Mouse (Mus musculus) kidney, adult 2 months (tissue): ENCODE measurements around the gene Krt42. TPM values are rescaled to one million over a fixed set of nuclear protein-coding genes. Genes with fewer than 3 reads are reported as not detected.
"Not testable (repeated sequence)": the region's sequence is repeated elsewhere in the genome, so short reads cannot be mapped to it uniquely, and the experiment has no call there.

Experiments used
- DNase-seq: peaks from one replicate; pipeline ENCODE4 v3.0.0; 2021
- H3K27ac ChIP-seq: fragments of 200-500 bp; 2 replicates; pipeline ENCODE4 v1.5.1; 2012; ENCODE audit warnings: low read depth, low read length, control low read depth, inconsistent platforms; ENCODE audit not compliant: insufficient read depth
- H3K27me3 ChIP-seq: fragments of 200-500 bp; replicated peaks from 2 replicates; pipeline ENCODE4 v1.6.1; 2012; ENCODE audit warnings: mild to moderate bottlenecking, moderate library complexity, low read length, inconsistent platforms; ENCODE audit not compliant: control insufficient read depth, insufficient read depth
- H3K36me3 ChIP-seq: fragments of 200-500 bp; 2 replicates; pipeline ENCODE4 v1.6.1; 2012; ENCODE audit warnings: mild to moderate bottlenecking, moderate library complexity, low read length, inconsistent platforms; ENCODE audit not compliant: control insufficient read depth, insufficient read depth
- H3K4me1 ChIP-seq: fragments of 200-500 bp; 2 replicates; pipeline ENCODE4 v1.6.1; 2011; ENCODE audit warnings: low read length; ENCODE audit not compliant: control insufficient read depth, insufficient read depth
- H3K4me3 ChIP-seq: fragments of 200-500 bp; 2 replicates; pipeline ENCODE4 v1.5.1; 2011; ENCODE audit warnings: mild to moderate bottlenecking, low read depth, low read length, control low read depth; ENCODE audit not compliant: insufficient read depth
- CTCF ChIP-seq: fragments of 200-500 bp; conservative IDR thresholded peaks from 2 replicates; pipeline ENCODE4 v1.5.1; 2011; ENCODE audit warnings: low read depth, mild to moderate bottlenecking, control low read depth, low read length, moderate library complexity, mixed read lengths; ENCODE audit not compliant: insufficient read depth, insufficient read length
- POLR2A ChIP-seq: fragments of 200-500 bp; IDR thresholded peaks from one replicate; pipeline ENCODE4 v1.6.1; 2011; ENCODE audit warnings: low read depth, low read length, control low read depth
- WGBS: fragments of 180-500 bp; shearing (Covaris S2); methylation state at CpG from one replicate; pipeline ENCODE4 v1.1.7; 2018; 5-methylcytosine and 5-hydroxymethylcytosine counted together
- polyA plus RNA-seq: library from polyadenylated mRNA; depleted of rRNA; stranded (reverse); fragments of >200 nt; gene quantifications from 2 replicates; pipeline ENCODE4 v1.2.3, GENCODE M21; 2012; rRNA removed

Gene Krt42
- not detected in 2 replicates for polyA plus RNA-seq

DNA sequence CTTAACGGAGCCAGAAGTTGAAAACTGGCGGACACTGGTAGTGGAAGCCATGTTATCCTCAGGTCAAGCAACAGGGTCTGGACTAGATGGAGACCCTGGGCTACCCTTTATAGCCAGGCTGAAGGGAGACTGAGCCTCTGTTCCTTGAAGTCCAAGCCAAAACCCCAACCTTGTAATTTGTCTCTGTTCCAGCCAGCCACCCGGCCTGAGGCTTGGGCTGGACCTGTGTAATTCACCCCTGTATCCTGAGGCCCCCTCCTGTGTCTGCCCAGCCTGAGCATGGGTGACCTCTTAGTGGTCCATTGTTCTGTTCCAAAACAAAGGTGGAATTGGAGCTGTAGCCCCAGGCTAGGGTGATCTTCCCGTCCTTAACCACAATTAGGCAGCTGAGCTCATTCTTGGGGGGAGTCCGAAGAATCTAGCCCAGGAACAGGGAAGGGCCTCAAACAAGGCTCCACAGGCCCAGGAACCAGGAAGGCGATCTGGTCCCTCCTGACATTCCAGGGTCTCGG is at the start of gene Krt42:
Krt42 (minus strand) TSS at position 51 of the 512 bp plus-strand sequence.
- Histone ChIP-seq H3K36me3 (no peaks in the 10 kb centered on the region), H3K27me3 (no peaks in the 10 kb centered on the region), H3K4me3 (no peak within 1 kb of the TSS), H3K27ac (no peak within 1 kb of the TSS), H3K4me1 (no peaks in the 10 kb centered on the region)
- DNase-seq: no peak
- no peak for TF ChIP-seq CTCF
- 79% methylated on average over 7 of the region's 7 CpGs for WGBS

DNA sequence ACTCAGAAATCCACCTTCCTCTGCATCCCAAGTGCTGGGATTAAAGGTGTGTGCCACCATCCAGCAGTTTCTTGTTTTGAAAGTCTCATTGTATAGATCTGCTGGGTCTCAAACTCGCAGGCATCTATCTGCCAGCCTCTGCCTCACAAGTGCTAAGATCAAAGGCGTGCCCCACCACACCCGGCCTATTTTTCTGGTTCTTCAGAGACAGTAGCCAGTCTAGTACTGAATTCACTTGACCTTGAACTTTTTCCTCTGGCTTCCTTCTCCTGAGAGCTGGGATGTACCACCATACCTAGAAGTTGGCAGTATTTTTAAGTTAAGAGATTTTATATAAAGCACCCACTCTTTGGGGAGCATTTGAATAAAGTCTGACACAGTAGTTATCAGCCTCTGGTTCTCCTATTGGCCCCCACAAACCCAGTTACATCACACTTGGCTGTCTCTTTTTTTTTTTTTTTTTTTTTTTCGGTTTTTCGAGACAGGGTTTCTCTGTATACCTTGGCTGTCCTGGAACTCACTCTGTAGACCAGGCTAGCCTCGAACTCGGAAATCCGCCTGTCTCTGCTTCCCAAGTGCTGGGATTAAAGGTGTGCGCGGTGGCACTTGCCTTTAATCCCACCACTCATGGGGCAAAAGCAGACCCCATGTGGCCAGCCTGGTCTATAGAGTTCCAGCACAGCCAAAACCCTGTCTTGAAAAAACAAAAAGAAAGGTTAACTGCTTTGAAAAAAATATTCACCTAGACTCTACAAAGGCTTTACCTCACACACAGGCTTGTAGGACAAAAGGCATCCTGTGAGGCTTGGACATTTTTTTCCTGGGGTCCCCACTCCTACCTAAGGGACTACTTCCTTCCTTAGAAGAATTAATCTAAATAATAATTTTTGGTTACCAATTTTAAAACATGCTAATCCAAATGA is 49.1 kb upstream of the Krt42 start:
- TF ChIP-seq CTCF (no peak), POLR2A (no peak)
- peaks cover 13% of the 10 kb centered on the region for H3K36me3 ChIP-seq
- no peak for DNase-seq
- no peaks in the 10 kb centered on the region for H3K27me3 ChIP-seq
- no peak overlapping the region for H3K27ac ChIP-seq
- 87% methylated on average over 10 of the region's 10 CpGs for WGBS
- H3K4me3 ChIP-seq: no peak overlapping the region
- H3K4me1 ChIP-seq: peaks cover 1% of the 10 kb centered on the region; the same call in 1 of the 2 replicates

DNA sequence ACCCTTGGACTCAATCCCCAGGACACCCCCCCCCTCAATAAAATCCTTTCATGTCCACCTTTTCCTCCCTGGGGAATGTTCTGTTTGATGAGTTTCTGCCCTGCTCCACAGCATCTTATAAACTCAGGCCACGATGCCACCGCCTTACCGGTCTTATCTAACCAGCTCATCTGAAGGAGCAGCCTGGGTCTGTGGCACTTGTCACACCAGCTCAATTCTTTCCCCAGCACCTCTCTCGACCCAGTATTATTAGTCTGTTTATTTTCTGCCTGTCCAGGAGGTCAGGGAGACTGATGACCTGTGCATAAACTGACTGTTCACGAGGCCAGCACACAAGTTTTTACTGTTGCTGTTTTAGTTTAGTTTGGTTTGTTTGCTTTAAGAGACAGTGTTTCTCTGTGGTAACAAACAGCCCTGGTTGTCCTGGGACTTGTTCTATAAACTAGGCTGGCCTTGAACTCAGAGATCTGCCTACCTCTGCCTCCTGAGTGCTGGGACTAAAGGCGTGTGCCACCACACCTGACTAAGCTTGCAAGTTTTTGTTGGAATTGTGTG is 48.2 kb upstream of the Krt42 start:
- H3K36me3 ChIP-seq: peaks cover 13% of the 10 kb centered on the region
- peaks cover 5% of the 10 kb centered on the region for H3K4me1 ChIP-seq
- WGBS: 59% methylated on average over 6 of the region's 6 CpGs
- DNase-seq: no peak
- H3K27ac ChIP-seq: no peak overlapping the region
- H3K4me3 ChIP-seq: no peak overlapping the region
- no peaks in the 10 kb centered on the region for H3K27me3 ChIP-seq
- TF ChIP-seq POLR2A (no peak), CTCF (no peak)

DNA sequence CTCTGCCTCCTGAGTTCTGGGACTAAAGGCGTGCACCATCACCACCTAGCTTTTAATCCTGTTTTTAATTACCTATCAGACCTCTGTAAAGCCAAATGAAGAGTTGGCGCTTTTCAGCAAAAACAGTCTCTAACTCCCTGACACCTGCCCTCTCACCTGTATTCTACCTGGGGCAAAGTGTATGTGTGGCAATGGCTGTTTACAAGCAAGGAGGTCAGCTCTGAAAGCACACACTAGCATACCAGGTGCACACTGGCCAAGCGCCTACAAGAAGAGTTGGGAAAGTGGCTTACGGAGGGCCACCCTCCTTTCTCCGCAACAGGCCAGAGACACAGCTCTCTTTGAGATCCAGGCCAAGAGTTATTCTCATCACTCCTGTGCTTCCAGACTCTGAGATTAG is 45.8 kb upstream of the Krt42 start:
- Histone ChIP-seq H3K27ac (no peak overlapping the region), H3K27me3 (no peaks in the 10 kb centered on the region), H3K36me3 (no peaks in the 10 kb centered on the region), H3K4me3 (no peak overlapping the region), H3K4me1 (peaks cover 13% of the 10 kb centered on the region)
- WGBS: 95% methylated on average over 5 of the region's 5 CpGs
- TF ChIP-seq CTCF: no peak
- TF ChIP-seq POLR2A: no peak
- DNase-seq: no peak

DNA sequence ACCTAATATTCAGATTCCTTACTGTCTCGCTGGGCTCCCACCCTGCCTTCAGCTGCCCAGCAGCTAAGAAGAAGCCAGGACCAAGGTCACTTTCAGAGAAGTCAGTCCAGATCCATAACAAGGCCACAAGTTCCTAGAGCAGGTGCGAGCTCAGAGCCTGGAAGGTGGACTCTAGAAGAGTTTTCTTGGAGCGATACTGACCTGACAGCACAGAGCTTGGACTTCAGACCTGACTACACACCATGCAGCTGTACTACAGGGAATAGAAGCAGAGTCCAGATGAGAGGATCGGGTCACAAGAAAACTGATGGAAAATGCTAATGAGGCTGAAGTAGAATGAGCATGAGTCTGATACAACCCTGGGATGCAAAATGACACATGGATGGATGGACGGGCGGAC is 43.8 kb upstream of the Krt42 start:
- Histone ChIP-seq H3K27me3 (no peaks in the 10 kb centered on the region), H3K4me1 (peaks cover 13% of the 10 kb centered on the region), H3K4me3 (no peak overlapping the region), H3K36me3 (no peaks in the 10 kb centered on the region), H3K27ac (peak overlapping the region; percentile 88)
- no peak for TF ChIP-seq CTCF
- peak; percentile 70 for DNase-seq
- 55% methylated on average over 6 of the region's 6 CpGs for WGBS

DNA sequence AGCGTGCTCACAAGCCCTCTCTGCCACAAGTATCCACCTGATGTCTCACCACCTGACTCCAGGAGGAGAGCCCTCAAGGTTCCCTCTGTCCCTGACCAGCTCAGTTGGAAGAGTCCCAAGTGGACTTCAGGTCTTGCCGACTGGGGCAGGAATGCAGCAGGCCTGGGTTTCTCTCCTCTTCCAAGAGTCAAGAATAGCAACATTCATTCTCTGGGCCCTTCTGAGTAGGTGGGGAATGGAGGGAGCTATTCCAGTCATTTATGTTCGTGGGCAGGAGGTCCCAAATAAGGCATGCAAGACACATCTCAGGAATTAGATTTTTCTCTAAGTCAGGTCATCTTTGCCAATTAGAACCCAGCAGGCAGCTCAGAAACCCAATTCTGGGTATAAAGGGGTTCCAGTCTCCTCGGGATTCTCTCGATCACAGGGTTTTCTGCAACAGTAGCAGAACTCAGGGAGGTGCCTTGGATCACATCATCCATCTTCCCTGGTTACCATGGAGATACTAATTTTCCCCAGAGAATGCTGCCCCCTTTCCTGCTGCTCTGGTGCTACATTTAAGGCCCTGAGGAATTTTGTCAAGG is 42.5 kb upstream of the Krt42 start:
- no peak for TF ChIP-seq CTCF
- no peak for TF ChIP-seq POLR2A
- H3K4me1 ChIP-seq: peaks cover 13% of the 10 kb centered on the region
- no peak overlapping the region for H3K4me3 ChIP-seq
- WGBS: 28% methylated on average over 5 of the region's 5 CpGs
- H3K36me3 ChIP-seq: no peaks in the 10 kb centered on the region
- H3K27ac ChIP-seq: no peak overlapping the region; the same call in 1 of the 2 replicates
- no peaks in the 10 kb centered on the region for H3K27me3 ChIP-seq
- DNase-seq: peak; percentile 89

DNA sequence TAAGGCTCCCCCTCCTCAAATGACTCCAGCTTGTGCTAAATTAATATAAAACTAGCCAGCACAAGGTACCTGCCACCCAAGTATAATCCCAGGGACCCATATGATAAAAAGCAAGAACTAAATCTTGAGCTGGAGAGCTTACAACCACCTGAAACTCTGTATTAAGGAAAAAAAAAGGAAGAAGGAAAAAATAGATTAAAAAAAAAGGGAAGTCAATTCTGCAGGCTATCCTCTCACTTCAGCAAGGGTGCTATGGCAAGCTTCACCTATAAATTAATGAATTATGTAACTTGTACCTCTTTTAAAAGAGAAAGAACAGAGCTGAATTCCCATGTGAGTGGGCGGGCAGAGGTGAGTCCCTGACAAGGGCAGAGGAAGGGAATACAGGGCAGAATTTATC is 42.0 kb upstream of the Krt42 start:
- WGBS: 29% methylated on average over 1 of the region's 1 CpGs
- no peak for TF ChIP-seq POLR2A
- no peak for TF ChIP-seq CTCF
- H3K4me1 ChIP-seq: peaks cover 13% of the 10 kb centered on the region
- H3K4me3 ChIP-seq: no peak overlapping the region
- no peak overlapping the region; the same call in 1 of the 2 replicates for H3K27ac ChIP-seq
- H3K36me3 ChIP-seq: no peaks in the 10 kb centered on the region
- DNase-seq: no peak
- no peaks in the 10 kb centered on the region for H3K27me3 ChIP-seq

DNA sequence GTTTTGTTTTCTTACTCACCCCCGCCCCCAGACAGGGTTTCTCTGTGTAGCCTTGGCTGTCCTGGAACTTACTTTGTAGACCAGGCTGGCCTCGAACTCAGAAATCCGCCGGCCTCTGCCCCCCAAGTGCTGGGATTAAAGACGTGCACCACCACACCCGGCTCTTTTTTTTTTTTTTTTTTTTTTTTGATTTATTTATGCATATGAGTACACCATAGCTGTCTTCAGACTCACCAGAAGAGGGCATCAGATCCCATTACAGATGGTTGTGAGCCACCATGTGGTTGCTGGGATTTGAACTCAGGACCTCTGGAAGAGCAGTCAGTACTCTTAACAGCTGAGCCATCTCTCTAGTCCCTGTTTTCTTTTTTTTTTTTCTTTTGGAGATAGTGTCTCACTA is 39.0 kb upstream of the Krt42 start:
- 86% methylated on average over 6 of the region's 6 CpGs for WGBS
- not testable (repeated sequence) for H3K4me3 ChIP-seq, DNase-seq, H3K36me3 ChIP-seq, H3K27me3 ChIP-seq, H3K27ac ChIP-seq
- H3K4me1 ChIP-seq: peaks cover 11% of the 10 kb centered on the region
